Mouse (Mus musculus): Measurements from ENCODE around the gene Ankrd53.
"Not testable (repeated sequence)": the region's sequence is repeated elsewhere in the genome, so short reads cannot be mapped to it uniquely, and the experiment has no call there.

Ankrd53 gene

DNA sequence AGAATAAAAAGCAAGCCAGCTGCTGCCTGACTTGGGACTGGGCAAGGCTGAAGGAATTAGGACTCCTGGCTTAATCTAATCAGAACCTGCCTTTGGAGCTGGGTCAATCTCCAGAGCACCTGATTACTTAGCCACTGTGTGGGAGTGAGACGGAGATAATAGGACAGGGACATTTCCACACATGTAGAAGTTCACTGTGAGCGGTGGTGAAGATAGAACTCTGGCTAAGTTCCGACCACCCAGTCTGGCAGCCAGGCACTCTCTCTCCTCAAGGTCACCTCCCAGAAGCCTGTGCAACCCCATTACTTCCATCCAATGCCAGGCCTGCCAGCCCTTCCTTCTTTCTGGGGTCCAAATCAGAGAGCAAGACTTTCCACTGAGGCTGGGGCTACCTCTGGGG lies 4.5 kb downstream of the Ankrd53 start:
- DNase-seq (ENCODE audit: low read depth, low spot score): no peak

DNA sequence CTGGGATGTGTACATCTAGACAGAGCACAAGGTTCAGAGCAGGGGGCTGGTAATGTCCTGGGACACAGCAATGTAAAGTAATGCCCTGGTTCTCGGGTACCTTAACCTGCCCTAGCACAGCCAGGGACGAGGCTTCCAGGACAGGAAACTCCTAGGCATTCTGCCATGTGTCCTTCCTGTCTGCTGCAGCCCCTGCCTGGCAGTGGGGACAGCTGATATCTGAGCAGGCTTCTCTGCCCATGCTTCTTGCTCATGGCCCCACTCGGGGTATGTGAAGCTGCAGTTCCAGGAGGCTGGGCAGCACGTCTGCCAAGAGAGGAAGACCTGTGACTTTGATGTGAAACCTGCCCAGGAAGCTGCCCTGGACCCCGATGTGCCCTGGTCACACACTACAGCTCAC lies 6.0 kb downstream of the Ankrd53 start:
- no peak for DNase-seq (ENCODE audit: low read depth, low spot score)

DNA sequence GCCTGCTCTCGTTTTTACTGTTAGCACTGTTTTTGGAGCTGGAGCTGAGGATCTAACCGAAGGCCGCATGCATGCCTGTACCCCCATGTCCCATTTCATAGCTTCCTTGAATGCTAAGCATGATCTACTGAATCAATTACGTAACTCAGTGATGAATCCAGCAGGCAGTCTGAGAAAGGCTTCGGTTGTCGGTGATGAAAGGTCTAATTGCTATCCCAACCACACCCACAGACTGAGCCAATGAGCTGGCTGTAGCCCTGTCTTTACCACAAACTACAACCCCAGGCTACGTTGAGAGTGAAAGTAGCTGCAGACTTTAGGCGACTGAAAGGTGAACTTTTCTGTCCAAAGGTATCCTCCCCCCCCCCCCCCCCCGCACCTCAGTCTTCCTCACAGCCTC lies 11.7 kb downstream of the Ankrd53 start:
- no peak for DNase-seq (ENCODE audit: low read depth, low spot score)

DNA sequence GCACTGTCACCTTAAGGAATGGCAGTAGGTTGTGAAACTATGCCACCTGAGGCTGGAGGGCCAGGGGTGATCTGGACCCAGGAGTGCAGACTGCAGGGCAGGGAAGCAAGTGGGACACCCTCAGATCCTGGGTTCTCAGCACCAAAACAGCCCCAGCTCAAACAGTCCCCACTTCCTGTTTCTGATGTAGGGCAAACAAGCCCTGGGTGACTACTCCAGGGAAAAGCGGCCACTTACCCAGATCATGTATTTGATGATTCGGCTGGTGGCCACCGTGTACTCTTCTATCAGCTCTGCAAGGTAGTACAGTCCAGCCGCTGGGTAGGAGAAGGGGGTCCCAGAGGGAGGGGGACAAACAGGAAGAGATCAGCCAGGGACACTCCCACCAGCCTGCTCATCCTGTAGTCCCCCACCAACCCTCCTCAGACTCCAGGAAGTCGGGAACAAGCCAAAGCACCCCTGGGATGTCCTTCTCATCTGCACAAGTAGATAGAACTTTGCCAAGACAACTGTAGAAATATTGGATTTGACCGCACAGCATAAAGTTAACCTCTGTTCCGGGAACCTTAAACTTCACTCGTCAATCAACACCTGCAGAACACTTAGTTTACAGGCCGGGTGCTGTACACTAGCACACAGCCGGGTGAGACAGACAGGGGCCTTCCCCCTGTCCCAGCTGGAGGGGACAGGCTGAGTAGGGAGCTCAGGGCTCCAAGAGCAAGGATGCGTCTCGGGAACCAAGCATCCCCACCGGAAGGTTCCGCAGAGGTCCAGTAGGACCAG lies 12.5 kb downstream of the Ankrd53 start:
- DNase-seq (ENCODE audit: low read depth, low spot score): peak; percentile 51

DNA sequence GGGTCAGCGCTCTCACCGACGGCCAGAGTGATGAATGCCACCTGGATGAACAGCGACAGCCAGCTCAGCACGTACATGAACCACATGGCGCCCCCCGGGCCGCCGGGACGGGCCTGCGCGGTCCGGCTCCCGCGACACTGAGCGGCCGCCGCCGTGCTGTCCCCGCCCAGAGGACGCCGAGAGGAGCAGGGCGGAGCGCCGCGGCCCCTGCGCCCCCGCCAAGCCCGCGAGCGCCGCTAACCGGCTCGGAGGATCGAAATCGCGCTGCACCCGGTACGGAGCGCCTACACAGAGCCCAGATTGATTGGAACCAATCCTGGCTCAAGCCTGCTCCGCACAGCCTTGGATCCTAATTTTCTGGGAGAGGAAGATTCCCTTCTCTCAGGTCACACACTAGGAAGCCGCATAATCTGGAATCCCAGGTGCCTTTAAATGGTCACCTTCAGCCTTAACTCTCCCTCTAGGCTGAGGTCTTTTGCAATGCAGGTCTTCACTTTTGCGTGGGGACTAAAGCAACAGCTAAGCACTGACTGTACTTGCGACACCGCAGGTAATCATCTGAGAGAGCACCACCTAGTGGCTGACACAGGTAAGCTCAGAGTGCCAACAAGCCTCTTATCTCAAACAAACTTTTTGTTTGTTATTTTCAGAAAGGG lies 13.3 kb downstream of the Ankrd53 start, which contains the start of gene Tex261:
Tex261 (minus strand) TSS at position 176 of the 656 bp plus-strand sequence.
- DNase-seq (ENCODE audit: low read depth, low spot score): peak; percentile 95

DNA sequence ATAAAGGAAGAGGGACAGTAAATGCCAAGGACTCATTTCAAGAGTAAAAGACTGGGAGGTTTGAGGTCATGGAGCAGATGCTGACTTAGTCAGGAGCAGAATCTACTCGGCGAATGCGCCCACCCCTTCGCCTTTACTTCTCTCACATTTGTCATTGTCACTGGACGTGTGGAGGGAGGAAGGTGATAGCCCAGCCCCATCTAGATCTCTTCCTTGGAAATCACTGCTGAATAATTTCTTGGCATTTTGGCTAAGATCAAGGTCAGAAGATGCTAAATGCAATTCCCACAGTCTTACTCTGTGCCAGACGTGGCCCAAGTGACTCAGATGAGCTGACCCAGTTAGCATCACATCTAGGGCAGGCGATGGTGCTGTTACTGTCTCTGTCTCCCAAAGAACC lies 15.9 kb downstream of the Ankrd53 start:
- no peak for DNase-seq (ENCODE audit: low read depth, low spot score)

DNA sequence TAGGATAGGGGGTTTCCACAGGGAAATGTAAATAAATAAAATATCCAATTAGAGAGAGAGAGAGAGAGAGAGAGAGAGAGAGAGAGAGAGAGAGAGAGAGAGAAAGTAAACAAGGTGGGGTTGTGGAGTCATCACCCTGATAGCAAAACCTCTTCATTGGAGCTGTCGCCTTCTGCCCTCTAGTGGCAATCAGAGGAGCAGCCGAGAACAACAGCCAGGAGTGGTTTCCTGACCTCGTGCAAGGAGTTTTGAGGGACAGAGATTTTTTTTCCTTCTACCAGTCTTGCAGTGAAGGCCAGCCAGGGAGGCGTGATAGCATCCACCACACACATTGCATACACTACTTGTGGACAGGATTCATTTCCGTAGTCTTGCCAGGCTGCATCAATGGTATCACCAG lies 16.6 kb downstream of the Ankrd53 start:
- DNase-seq (ENCODE audit: low read depth, low spot score): peak; percentile 69

DNA sequence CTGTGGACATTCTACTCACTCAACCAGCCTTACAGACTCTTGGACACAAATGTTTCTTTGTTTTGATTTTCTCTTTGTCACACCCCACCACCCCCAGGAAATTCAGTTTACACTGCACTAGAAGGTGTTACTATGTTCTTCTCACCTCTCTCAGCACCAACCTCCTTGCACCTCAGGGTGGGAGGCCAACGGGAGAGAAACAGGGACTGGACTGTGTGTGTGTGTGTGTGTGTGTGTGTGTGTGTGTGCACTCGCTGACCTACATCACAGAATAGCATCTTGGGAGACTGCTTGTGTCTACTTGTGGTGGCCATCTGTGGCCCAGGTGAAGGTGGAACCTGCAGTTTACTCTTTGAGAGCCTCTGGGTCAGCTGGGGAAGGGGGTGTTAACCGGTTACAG lies 24.0 kb downstream of the Ankrd53 start:
- no peak for DNase-seq (ENCODE audit: low read depth, low spot score)

DNA sequence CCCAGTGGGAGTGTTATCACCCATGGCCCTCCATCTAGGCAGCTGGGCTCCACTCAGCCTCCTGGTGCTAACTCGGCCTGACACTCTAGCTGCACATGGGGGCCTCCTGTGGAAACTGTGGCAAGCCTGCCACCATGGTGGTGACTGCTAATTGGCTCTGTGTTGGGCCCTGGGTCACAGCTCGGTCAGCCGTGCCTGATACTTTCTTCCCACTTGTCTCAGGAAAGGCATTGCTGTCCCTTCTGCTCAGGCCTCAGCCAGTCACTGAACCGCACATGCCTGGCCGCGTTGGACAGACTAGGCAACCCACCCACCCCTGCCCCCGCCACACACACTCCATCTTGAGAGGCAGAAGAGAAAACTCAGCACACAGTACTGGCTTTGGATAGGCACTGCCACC lies 26.1 kb downstream of the Ankrd53 start:
- DNase-seq (ENCODE audit: low read depth, low spot score): no peak

DNA sequence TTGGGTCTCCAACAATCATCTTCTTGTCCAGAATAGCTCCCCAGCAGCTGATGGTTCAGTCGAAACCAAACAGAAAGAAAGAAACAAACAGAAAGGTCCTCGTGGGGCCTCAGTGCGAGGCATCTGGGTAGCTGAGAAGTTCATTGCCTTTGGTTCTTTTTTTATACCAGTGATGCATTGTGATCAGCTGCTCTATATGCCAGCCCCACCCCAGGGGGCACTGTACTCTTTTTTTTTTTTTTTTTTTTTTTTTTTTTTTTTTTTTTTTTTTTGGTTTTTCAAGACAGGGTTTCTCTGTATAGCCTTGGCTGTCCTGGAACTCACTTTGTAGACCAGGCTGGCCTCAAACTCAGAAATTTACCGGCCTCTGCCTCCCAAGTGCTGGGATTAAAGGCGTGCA lies 28.1 kb downstream of the Ankrd53 start:
- not testable (repeated sequence) for DNase-seq (ENCODE audit: low read depth, low spot score)

DNA sequence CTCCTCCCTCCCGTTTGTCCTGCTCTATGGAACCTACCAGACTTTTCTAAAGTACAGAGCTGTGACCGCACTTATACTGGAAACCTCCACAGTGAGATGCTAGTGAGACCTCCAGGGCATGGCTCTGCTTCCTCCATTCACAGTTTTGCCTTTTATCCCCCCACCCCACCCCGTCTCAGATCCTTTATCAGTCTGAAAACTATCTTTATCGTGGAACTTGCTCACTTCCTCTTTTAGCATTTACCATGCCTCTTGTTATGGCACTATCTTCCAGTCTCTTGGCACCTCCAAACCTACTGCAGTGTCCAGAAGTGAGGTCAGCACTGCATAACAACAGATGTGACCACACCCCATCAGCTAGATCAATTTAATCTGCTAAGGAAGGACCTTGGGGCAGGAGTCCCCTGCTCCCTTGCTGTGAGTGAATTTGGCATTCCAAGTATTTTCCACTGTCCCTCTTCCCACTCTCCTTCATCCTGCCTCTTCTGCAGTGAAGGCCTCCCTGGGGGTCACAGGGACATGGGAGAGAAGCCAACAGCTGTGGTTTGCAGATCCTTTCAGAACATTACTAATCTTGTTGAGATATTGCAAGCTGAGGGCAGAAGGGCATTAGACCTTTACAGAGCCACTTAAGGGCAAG lies 28.9 kb downstream of the Ankrd53 start:
- peak; percentile 24 for DNase-seq (ENCODE audit: low read depth, low spot score)

DNA sequence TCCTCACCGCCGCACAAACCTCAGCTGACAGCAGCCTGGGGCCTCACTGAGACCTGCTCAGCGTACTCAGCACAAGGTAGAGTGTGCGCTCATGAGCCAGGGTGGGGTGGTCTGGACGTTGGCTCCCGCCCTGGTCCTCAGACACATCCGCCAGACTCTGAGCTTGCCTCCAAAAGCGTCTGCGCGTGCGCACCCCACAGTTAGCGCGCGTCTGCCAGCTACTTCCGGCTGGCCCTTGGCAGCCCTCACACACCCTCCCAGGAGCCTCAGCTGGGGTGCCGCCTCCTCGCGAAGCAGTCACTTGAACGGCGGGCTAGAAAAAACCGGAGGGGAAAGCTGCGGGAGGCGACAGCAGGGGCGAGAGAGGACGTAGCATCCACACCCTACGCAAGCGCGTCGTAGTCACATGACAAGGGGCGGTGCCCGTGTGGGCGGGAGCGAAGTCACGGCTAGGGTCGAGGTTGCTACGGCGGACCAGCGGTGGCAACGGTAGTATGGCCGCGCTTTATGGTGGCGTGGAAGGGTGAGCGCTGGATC lies 32.4 kb downstream of the Ankrd53 start, which contains the start of gene Nagk:
Nagk (plus strand) TSS at position 223 of the 537 bp plus-strand sequence.
- peak; percentile 96 for DNase-seq (ENCODE audit: low read depth, low spot score)

DNA sequence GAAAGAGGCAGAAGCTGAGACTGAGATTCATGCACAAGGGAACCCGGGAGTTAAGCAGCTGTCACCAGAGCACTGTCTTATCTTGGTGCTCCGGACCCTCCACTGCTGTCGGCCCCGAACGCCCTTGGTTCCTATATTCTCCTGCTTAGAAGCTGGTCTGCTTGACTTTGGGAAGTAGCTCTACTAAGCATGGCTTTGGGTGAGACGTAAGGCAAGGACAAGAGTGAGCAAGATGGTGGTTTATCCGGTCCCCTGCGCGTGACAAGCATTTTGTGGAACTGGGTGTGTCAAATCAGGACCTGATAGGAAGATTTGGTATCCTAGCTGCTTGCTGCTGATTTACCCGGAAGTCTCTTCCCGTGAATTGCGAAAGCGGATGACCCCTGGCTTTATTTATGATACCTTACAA lies 33.1 kb downstream of the Ankrd53 start:
- peak; percentile 74 for DNase-seq (ENCODE audit: low read depth, low spot score)

DNA sequence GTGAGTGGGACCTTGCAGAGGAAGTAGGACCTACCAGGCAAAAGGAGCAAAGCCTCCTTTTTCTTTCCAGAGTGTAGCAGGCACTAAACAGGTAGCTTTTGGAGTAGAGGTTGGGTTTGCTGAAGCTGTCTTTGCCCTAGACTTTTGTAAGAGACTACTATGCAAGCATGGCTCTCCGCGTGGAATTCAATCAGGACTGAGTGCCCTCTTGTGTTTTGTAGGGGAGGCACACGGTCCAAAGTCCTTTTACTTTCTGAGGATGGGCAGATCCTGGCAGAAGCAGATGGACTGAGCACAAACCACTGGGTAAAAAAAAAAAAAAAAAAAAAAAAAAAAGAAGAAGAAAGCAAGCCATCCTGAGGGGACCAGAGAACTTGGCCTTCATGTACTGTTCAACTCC lies 34.2 kb downstream of the Ankrd53 start:
- DNase-seq (ENCODE audit: low read depth, low spot score): no peak

DNA sequence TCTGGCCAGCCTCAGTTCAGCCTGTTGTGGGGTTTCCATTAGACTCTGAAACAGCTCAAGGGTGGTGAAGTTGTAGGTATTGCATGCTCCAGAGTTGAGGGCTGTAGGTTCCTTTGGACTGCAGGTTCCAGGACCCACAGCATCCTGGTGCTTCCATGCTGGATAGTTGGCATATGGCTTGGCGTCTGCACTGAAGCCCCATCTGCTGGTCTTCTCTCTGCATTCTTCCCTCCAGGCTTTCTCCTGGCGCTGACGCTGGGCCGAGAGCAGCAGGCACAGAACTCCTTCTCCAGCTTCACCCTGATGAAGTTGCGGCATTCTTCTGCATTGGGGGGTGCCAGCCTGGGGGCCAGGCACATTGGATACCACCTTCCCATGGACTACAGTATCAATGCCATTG lies 39.6 kb downstream of the Ankrd53 start:
- DNase-seq (ENCODE audit: low read depth, low spot score): no peak

DNA sequence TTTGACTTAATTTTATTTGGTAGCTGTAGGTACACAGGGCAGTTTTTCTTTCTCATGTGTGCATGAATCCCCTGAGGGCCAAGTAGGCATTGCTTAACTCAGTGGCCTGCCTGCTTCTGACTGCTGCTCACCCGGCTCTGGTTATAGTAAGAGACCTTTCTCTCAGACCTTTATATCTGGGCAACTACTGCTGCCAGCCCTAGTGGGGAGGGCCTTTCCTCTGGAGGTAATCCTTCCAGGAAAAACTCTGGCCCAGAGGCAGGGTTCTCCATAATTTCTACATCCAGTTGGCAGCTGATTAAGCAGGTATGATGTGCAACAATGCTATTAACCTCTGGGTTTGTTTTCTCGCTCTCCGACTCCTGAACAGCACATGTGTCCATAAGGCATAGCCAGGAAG lies 40.4 kb downstream of the Ankrd53 start:
- DNase-seq (ENCODE audit: low read depth, low spot score): no peak

DNA sequence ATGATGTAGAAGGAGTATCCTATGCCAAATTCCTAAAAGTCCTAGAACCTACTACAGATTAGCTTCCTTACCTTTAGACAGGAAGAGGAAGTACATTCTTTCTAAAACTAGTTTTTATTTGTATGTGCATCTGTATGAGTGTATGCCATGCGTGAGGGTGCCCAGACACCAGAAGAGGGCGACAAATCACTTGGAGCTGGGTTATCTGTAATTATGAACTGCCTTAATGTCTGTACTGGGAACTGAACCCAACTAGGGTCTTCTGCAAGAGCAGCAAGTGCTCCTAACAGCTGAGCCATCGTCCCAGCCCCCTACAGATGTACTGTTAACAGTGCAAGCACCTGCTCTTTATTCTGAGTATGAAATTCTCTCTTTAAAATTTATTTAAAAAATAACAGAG lies 53.4 kb downstream of the Ankrd53 start:
- DNase-seq (ENCODE audit: low read depth, low spot score): peak; percentile 46
